Mouse (Mus musculus) skeletal muscle tissue, adult 2 months (tissue): Measurements from ENCODE around the gene Cracr2b.

Experiments
- DNase-seq: peaks from one replicate; pipeline ENCODE4 v3.0.0-alpha.2; 2012; ENCODE audit warnings: low read depth, low spot score

The Cracr2b gene

GRCm38 (mm10) chr7:141460391-141461113 is at the start of gene Cracr2b:
Gene Cracr2b, plus strand, starts transcription at chr7:141461094.
- no peak for DNase-seq

- DNase-seq = no peak
Observed at GRCm38 (mm10) chr7:141411667-141412066, 49.2 kb upstream of the Cracr2b start.

GRCm38 (mm10) chr7:141413331-141413730 is 47.6 kb upstream of the Cracr2b start:
- DNase-seq = no peak

- DNase-seq = peak; percentile 100
Observed at GRCm38 (mm10) chr7:141413809-141414584, 46.9 kb upstream of the Cracr2b start, which contains the start of gene Gatd1. Gene Gatd1, minus strand, starts transcription at chr7:141414136.

- no peak for DNase-seq
Observed at GRCm38 (mm10) chr7:141416144-141416841, 44.6 kb upstream of the Cracr2b start.

GRCm38 (mm10) chr7:141417731-141418681 is 42.9 kb upstream of the Cracr2b start:
- DNase-seq = no peak

- no peak for DNase-seq
Observed at GRCm38 (mm10) chr7:141418970-141419369, 41.9 kb upstream of the Cracr2b start.

- no peak for DNase-seq
Observed at GRCm38 (mm10) chr7:141420030-141420702, 40.7 kb upstream of the Cracr2b start.

- DNase-seq = no peak
Observed at GRCm38 (mm10) chr7:141423811-141424210, 37.1 kb upstream of the Cracr2b start.

GRCm38 (mm10) chr7:141426948-141427730 is 33.8 kb upstream of the Cracr2b start:
- no peak for DNase-seq

GRCm38 (mm10) chr7:141428701-141429100 is 32.2 kb upstream of the Cracr2b start:
- DNase-seq = no peak

GRCm38 (mm10) chr7:141429310-141429709 is 31.6 kb upstream of the Cracr2b start, which contains the start of gene Cend1:
Gene Cend1, minus strand, starts transcription at chr7:141429491.
- no peak for DNase-seq

GRCm38 (mm10) chr7:141429840-141430584 is 30.9 kb upstream of the Cracr2b start:
- DNase-seq = no peak

- no peak for DNase-seq
Observed at GRCm38 (mm10) chr7:141430585-141431240, 30.2 kb upstream of the Cracr2b start.

GRCm38 (mm10) chr7:141431434-141432185 is 29.3 kb upstream of the Cracr2b start:
- no peak for DNase-seq

- no peak for DNase-seq
Observed at GRCm38 (mm10) chr7:141432186-141432611, 28.7 kb upstream of the Cracr2b start.

GRCm38 (mm10) chr7:141432741-141433516 is 28.0 kb upstream of the Cracr2b start:
- DNase-seq = no peak
